Mouse (Mus musculus): Measurements from ENCODE around the gene Cer1. TPM values are rescaled to one million over a fixed set of nuclear protein-coding genes. Genes with fewer than 3 reads are reported as not detected.

Cer1 gene
- total RNA-seq (2012; rRNA removed): not detected in 2 replicates

- H3K4me1 ChIP-seq (ENCODE audit: control insufficient read depth in 2 of 2, insufficient read depth in 2 of 2, low read length in 2 of 2, poor library complexity in 1 of 2): peaks cover 0 to 2% of the 10 kb centered on the region in 2 experiments; a peak in 1 of 4 replicates
Measured at GRCm38 (mm10) chr4:82884636-82885534, at the start of gene Cer1. Cer1 (minus strand) TSS chr4:82885148.

DNA sequence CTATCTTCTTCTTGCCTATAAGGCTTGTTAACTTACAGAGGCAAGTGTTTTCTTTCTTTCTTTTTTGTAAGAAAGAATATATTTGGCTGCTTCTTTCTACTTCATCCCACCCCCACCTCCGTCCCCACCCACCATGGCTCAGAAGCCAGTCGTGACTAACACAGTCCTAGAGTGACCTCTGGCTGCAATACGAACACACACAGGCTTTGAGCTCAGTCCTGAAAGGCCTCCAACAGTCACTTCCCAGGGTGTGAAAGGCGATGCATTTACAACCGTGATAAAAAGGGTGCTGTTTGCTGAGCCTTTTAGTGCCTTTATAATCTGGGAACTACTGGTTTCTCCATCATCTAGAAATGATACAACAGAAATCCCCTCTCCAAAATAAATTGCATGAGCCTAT lies 49.4 kb upstream of the Cer1 start:
- Histone ChIP-seq H3K27ac (ENCODE audit: insufficient read depth, low read depth, low read length, poor library complexity, severe bottlenecking) (no peak overlapping the region), H3K9me3 (ENCODE audit: control insufficient read depth, insufficient read depth, low read depth, low read length) (no peaks in the 10 kb centered on the region), H3K4me1 (ENCODE audit: control insufficient read depth in 2 of 2, insufficient read depth in 2 of 2, low read length in 2 of 2, poor library complexity in 1 of 2) (no peaks in the 10 kb centered on the region), H3K9ac (ENCODE audit: insufficient read depth, low read depth, low read length, poor library complexity, severe bottlenecking) (no peak overlapping the region), H3K4me3 (ENCODE audit: insufficient read depth in 1 of 2, low read depth in 1 of 2, low read length in 2 of 2, poor library complexity in 1 of 2, severe bottlenecking in 1 of 2) (no peak overlapping the region), H3K36me3 (ENCODE audit: control insufficient read depth, insufficient read depth, low read length, poor library complexity, severe bottlenecking) (no peaks in the 10 kb centered on the region)
- DNase-seq (ENCODE audit: low read depth, low spot score): no peak
- in situ Hi-C loops (cut with MboI; ENCODE audit: low sequenced_read_pairs in 2 of 2, unreplicated experiment in 2 of 2): loop anchor here (25.0 kb wide), 1 partner anchor 297 kb away; no protein-coding TSS in a partner anchor
- TF ChIP-seq ZC3H11A (IDR thresholded peaks at IDR 0.05; ENCODE audit: borderline replicate concordance, low read depth, low read length) (no peak), CHD2 (IDR thresholded peaks at IDR 0.05; ENCODE audit: low read depth, low read length) (no peak), MAFK (IDR thresholded peaks at IDR 0.05; ENCODE audit: insufficient read depth, low read depth, low read length) (no peak), ZNF384 (IDR thresholded peaks at IDR 0.05; ENCODE audit: low read depth, low read length) (no peak), HCFC1 (IDR thresholded peaks at IDR 0.05; ENCODE audit: borderline replicate concordance, insufficient read depth, low read length) (no peak)

More at GRCm38 (mm10) chr4:82884636-82885534, at the start of gene Cer1:
- Histone ChIP-seq H3K9ac (ENCODE audit: insufficient read depth, low read depth, low read length, poor library complexity, severe bottlenecking) (no peak within 1 kb of the TSS), H3K4me3 (ENCODE audit: insufficient read depth in 1 of 2, low read depth in 1 of 2, low read length in 2 of 2, poor library complexity in 1 of 2, severe bottlenecking in 1 of 2) (no peak within 1 kb of the TSS), H3K9me3 (ENCODE audit: control insufficient read depth, insufficient read depth, low read depth, low read length) (no peaks in the 10 kb centered on the region), H3K27ac (ENCODE audit: insufficient read depth, low read depth, low read length, poor library complexity, severe bottlenecking) (no peak within 1 kb of the TSS), H3K36me3 (ENCODE audit: control insufficient read depth, insufficient read depth, low read length, poor library complexity, severe bottlenecking) (no peaks in the 10 kb centered on the region)
- TF ChIP-seq HCFC1 (IDR thresholded peaks at IDR 0.05; ENCODE audit: borderline replicate concordance, insufficient read depth, low read length): no peak
- no peak for TF ChIP-seq ZNF384 (IDR thresholded peaks at IDR 0.05; ENCODE audit: low read depth, low read length)
- TF ChIP-seq ZC3H11A (IDR thresholded peaks at IDR 0.05; ENCODE audit: borderline replicate concordance, low read depth, low read length): no peak
- no peak for TF ChIP-seq MAFK (IDR thresholded peaks at IDR 0.05; ENCODE audit: insufficient read depth, low read depth, low read length)
- TF ChIP-seq CHD2 (IDR thresholded peaks at IDR 0.05; ENCODE audit: low read depth, low read length): no peak
- in situ Hi-C loops (cut with MboI; ENCODE audit: low sequenced_read_pairs in 2 of 2, unreplicated experiment in 2 of 2): no loop called here
- DNase-seq (ENCODE audit: low read depth, low spot score): no peak

DNA sequence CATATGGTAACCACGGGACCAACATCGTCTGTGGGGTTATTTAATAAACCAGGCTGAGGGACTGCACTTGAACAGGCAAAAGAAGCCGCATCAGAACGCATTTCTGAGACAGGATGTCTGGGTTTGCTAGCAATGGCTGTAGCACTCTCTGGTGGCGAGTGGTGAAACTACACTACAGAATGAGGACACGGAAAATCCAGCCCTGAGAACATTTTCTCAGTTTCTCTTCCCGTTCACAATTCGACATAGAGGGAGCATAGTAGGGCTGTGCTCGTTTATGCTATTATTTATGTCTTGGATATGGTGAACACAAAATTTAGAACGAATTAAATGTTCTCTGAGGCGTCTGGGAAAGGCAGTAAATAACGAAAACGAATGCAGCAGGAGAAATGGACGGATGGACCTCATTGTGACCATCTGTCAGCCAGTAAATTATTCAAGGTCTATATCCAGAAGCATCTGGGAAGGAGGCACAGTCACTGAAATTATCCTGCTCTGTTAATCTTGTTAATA lies 48.8 kb upstream of the Cer1 start:
- peak; percentile 42 for DNase-seq (ENCODE audit: low read depth, low spot score)
- no peaks in the 10 kb centered on the region for H3K36me3 ChIP-seq (ENCODE audit: control insufficient read depth, insufficient read depth, low read length, poor library complexity, severe bottlenecking)
- no peak overlapping the region for H3K9ac ChIP-seq (ENCODE audit: insufficient read depth, low read depth, low read length, poor library complexity, severe bottlenecking)
- no peaks in the 10 kb centered on the region for H3K4me1 ChIP-seq (ENCODE audit: control insufficient read depth in 2 of 2, insufficient read depth in 2 of 2, low read length in 2 of 2, poor library complexity in 1 of 2)
- TF ChIP-seq CHD2 (IDR thresholded peaks at IDR 0.05; ENCODE audit: low read depth, low read length) (no peak), ZC3H11A (IDR thresholded peaks at IDR 0.05; ENCODE audit: borderline replicate concordance, low read depth, low read length) (peak; percentile 94), ZNF384 (IDR thresholded peaks at IDR 0.05; ENCODE audit: low read depth, low read length) (no peak), HCFC1 (IDR thresholded peaks at IDR 0.05; ENCODE audit: borderline replicate concordance, insufficient read depth, low read length) (no peak), MAFK (IDR thresholded peaks at IDR 0.05; ENCODE audit: insufficient read depth, low read depth, low read length) (no peak)
- no peak overlapping the region for H3K4me3 ChIP-seq (ENCODE audit: insufficient read depth in 1 of 2, low read depth in 1 of 2, low read length in 2 of 2, poor library complexity in 1 of 2, severe bottlenecking in 1 of 2)
- H3K9me3 ChIP-seq (ENCODE audit: control insufficient read depth, insufficient read depth, low read depth, low read length): no peaks in the 10 kb centered on the region
- in situ Hi-C loops (cut with MboI; ENCODE audit: low sequenced_read_pairs in 2 of 2, unreplicated experiment in 2 of 2): loop anchor here (25.0 kb wide), 1 partner anchor 296 kb away; no protein-coding TSS in a partner anchor
- no peak overlapping the region for H3K27ac ChIP-seq (ENCODE audit: insufficient read depth, low read depth, low read length, poor library complexity, severe bottlenecking)

- no peaks in the 10 kb centered on the region for H3K4me1 ChIP-seq (ENCODE audit: control insufficient read depth in 2 of 2, insufficient read depth in 2 of 2, low read length in 2 of 2, poor library complexity in 1 of 2)
- TF ChIP-seq MAFK (IDR thresholded peaks at IDR 0.05; ENCODE audit: insufficient read depth, low read depth, low read length) (no peak), CHD2 (IDR thresholded peaks at IDR 0.05; ENCODE audit: low read depth, low read length) (no peak), ZNF384 (IDR thresholded peaks at IDR 0.05; ENCODE audit: low read depth, low read length) (no peak), HCFC1 (IDR thresholded peaks at IDR 0.05; ENCODE audit: borderline replicate concordance, insufficient read depth, low read length) (no peak), ZC3H11A (IDR thresholded peaks at IDR 0.05; ENCODE audit: borderline replicate concordance, low read depth, low read length) (no peak)
- no peak overlapping the region for H3K9ac ChIP-seq (ENCODE audit: insufficient read depth, low read depth, low read length, poor library complexity, severe bottlenecking)
- H3K4me3 ChIP-seq (ENCODE audit: insufficient read depth in 1 of 2, low read depth in 1 of 2, low read length in 2 of 2, poor library complexity in 1 of 2, severe bottlenecking in 1 of 2): no peak overlapping the region
- no peak for DNase-seq (ENCODE audit: low read depth, low spot score)
- H3K9me3 ChIP-seq (ENCODE audit: control insufficient read depth, insufficient read depth, low read depth, low read length): no peaks in the 10 kb centered on the region
- no peaks in the 10 kb centered on the region for H3K36me3 ChIP-seq (ENCODE audit: control insufficient read depth, insufficient read depth, low read length, poor library complexity, severe bottlenecking)
- H3K27ac ChIP-seq (ENCODE audit: insufficient read depth, low read depth, low read length, poor library complexity, severe bottlenecking): no peak overlapping the region
- in situ Hi-C loops (cut with MboI; ENCODE audit: low sequenced_read_pairs in 2 of 2, unreplicated experiment in 2 of 2): loop anchor here (25.0 kb wide), 1 partner anchor 293 kb away; no protein-coding TSS in a partner anchor
Measured at GRCm38 (mm10) chr4:82930079-82930478, 45.1 kb upstream of the Cer1 start.

All from ES-E14 (cell line).